Mouse (Mus musculus) layer of hippocampus, adult 8-10 months (tissue): ENCODE results near the gene Hpdl. TPM values are rescaled to one million over a fixed set of nuclear protein-coding genes. Genes with fewer than 3 reads are reported as not detected.

ENCODE experiments used
- DNase-seq, 2 experiments: peaks; one replicate each; pipeline ENCODE4 v3.0.0; 2022; ENCODE audit warnings: low spot score in 2 of 2
- total RNA-seq, 4 experiments: library from RNA; stranded (reverse); gene quantifications; 2 replicates each; pipeline ENCODE4 v1.2.4; 2022

Gene Hpdl
- total RNA-seq, 4 experiments from 2014 or later, result 3.1 to 5.5 (median 5.2) TPM

GRCm38 (mm10) chr4:116799901-116800300 is 21.6 kb downstream of the Hpdl start:
- DNase-seq, result no peak

GRCm38 (mm10) chr4:116796442-116797110 is 24.9 kb downstream of the Hpdl start:
- no peak for DNase-seq

GRCm38 (mm10) chr4:116794273-116794672 is 27.2 kb downstream of the Hpdl start:
- no peak for DNase-seq

- no peak for DNase-seq
Measured at GRCm38 (mm10) chr4:116792453-116792852, 29.1 kb downstream of the Hpdl start.

- peak; percentile 69 to 90 for DNase-seq
Measured at GRCm38 (mm10) chr4:116788956-116789355, 32.6 kb downstream of the Hpdl start.

- no peak for DNase-seq
Measured at GRCm38 (mm10) chr4:116787985-116788760, 33.3 kb downstream of the Hpdl start.

- no peak for DNase-seq
Measured at GRCm38 (mm10) chr4:116786587-116786986, 34.9 kb downstream of the Hpdl start.

GRCm38 (mm10) chr4:116782171-116782570 is 39.3 kb downstream of the Hpdl start:
- DNase-seq, result no peak

- no peak for DNase-seq
Measured at GRCm38 (mm10) chr4:116781366-116781765, 40.1 kb downstream of the Hpdl start.

GRCm38 (mm10) chr4:116780541-116780940 is 41.0 kb downstream of the Hpdl start:
- DNase-seq, result no peak

GRCm38 (mm10) chr4:116777079-116777478 is 44.4 kb downstream of the Hpdl start:
- DNase-seq, result no peak

- no peak for DNase-seq
Measured at GRCm38 (mm10) chr4:116776391-116776790, 45.1 kb downstream of the Hpdl start.

Other genes with a start within 250 kb of the Hpdl start
- gene Ccdc17, start 225.1 kb downstream of the Hpdl start, total RNA-seq, result 1 to 10 TPM; 4.7 to 7.1 (median 5.7) TPM
- gene Nasp, start 193.8 kb downstream of the Hpdl start, total RNA-seq, result 10 to 100 TPM; 21.4 to 36.0 (median 28.5) TPM
- 100 to 1,000 TPM; 403 to 423 (median 409) TPM for gene Akr1a1, start 170.0 kb downstream of the Hpdl start, total RNA-seq
- gene Prdx1, start 136.2 kb downstream of the Hpdl start, total RNA-seq, result 100 to 1,000 TPM; 181 to 205 (median 195) TPM
- gene Mmachc, start 113.3 kb downstream of the Hpdl start, total RNA-seq, result 10 to 100 TPM; 15.4 to 20.4 (median 17.5) TPM
- gene Ccdc163, start 113.2 kb downstream of the Hpdl start, total RNA-seq, result 1 to 10 TPM; 4.9 to 8.9 (median 6.2) TPM
- 1 to 10 TPM; 4.1 to 5.9 (median 4.7) TPM for gene Tesk2, start 100.8 kb downstream of the Hpdl start, total RNA-seq
- gene Toe1, start 14.1 kb downstream of the Hpdl start, total RNA-seq, result 10 to 100 TPM; 11.3 to 16.1 (median 14.0) TPM
- gene Mutyh, start 14.0 kb downstream of the Hpdl start, total RNA-seq, result 1 to 10 TPM; 2.0 to 4.9 (median 2.9) TPM
- 10 to 100 TPM; 14.5 to 17.4 (median 16.1) TPM for gene Zswim5, start 55.7 kb upstream of the Hpdl start, total RNA-seq
- 10 to 100 TPM; 62.0 to 68.1 (median 64.8) TPM for gene Urod, start 172.7 kb upstream of the Hpdl start, total RNA-seq
- 10 to 100 TPM; 41.3 to 54.7 (median 42.2) TPM for gene Hectd3, start 173.6 kb upstream of the Hpdl start, total RNA-seq
- 10 to 100 TPM; 20.0 to 25.1 (median 21.3) TPM for gene Eif2b3, start 197.7 kb upstream of the Hpdl start, total RNA-seq